Mouse (Mus musculus): ENCODE measurements at regions not wholly inside any gene's neighbourhood (a gene's known extent, or its start where the extent isn't known, plus 50 kb on each side); places are given as distances from the start of the nearest gene placed in this dataset.
"Not testable (repeated sequence)": the region's sequence is repeated elsewhere in the genome, so short reads cannot be mapped to it uniquely, and the experiment has no call there.

DNA sequence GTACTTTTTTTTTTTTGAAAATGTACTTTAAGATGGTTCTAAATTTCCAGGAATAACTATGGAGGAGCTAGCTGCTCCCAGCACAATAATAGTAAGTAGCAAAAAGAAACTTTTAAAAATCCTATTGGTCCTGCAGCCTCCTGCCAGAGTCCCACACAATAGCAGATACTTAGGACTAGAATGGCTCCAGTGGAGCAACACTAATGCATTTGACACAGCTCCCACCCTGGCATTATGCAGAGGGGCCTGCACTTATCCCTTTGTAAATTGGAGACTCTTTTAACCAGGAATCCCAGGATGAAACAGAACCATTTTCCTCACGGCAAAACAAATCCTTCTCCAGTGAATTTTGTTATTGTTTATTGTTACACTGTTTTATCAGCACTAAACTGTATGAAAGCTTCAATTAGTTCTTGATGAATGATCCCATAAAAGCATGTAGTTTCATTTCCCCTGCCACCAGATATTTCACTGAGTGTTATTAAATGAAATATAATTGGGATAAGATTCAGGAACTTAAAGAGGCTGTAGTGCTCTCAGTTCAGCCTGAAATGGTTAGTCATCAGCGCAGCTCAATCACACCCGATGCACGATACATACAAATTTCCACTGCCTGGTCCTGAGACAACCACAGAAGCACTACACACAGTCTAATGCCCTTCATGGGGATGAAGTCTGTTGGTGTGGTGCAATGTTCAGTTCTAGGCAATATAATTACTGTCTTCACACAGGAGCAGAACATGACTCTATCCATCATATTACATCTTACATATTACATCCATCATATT is 708.6 kb upstream of the Mms22l start:
- no peak for DNase-seq (ENCODE audit: low read depth, low spot score)

DNA sequence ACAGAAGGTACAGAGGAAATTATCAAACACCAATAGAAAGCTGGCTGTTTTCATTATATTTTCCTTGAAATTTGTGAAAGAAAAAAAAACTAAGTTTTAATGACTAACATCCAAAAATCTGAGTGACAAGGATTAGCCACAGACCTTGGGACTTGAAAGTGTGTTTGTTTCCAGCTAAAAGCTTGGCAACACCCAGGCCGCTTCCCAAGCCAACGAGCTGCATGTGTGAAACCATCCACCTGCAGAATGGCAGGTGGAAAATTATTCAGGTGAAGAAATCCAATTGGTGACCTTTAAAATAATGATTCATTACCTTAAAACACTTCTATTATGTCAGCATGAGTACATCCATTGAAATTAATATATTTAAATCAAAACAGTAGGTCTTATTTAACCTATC is 672.7 kb upstream of the Mms22l start:
- DNase-seq (ENCODE audit: low read depth, low spot score): no peak

DNA sequence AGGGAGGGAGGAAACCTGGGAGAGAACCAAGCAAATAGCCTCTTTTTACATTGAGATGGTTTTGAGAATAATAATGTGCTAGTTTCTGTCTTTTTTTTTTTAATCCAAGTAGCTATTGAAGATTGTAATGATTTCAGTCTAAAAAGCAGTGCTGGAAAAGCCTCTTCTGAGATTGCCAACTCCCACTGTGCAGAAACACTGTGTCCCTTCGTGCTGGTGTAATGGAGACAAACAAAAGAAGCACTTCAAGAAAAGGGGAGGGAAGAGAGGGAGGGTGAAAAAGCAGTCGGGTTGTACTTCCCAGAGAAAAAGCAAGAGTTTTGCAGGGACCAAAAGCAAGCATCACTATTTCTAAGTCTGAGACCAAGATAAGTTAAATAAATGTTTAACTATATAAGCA is 669.4 kb upstream of the Mms22l start:
- no peak for DNase-seq (ENCODE audit: low read depth, low spot score)

DNA sequence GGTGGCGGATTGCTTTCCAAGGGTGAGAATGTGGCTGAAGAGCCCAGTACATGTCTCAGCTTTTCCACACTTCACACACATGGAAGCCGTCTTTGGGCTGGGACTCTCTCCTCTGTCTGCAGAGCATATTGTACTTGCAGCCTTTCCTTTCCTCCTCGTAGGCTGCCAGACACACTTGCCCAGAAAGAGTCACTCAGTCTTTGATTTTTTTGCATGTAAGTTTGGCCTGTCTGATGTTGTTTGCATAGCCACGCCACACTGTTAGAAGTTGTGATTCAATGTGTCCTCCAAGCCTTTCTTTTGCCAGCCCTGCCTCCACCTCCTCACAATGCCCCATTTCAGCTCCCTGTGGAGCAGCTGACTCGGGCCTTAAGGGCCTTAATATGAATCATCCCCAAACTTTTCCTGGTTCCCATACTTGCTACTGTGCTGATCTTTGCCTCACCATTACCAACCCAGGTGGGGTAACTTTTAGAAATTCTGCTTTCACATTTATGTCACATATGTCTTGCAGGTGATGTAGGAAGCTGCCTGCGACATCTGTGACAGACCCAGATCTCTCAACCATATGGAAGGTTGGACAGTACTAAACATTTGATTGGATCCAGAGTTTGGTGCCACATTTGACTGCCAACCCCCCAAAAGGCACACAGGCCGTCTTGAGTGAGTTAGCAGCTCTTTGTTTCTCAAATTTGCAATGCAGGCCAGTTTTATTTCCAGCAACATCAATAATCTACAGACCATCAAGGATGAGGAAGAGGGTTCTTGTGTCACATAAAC is 663.7 kb upstream of the Mms22l start:
- no peak for DNase-seq (ENCODE audit: low read depth, low spot score)

DNA sequence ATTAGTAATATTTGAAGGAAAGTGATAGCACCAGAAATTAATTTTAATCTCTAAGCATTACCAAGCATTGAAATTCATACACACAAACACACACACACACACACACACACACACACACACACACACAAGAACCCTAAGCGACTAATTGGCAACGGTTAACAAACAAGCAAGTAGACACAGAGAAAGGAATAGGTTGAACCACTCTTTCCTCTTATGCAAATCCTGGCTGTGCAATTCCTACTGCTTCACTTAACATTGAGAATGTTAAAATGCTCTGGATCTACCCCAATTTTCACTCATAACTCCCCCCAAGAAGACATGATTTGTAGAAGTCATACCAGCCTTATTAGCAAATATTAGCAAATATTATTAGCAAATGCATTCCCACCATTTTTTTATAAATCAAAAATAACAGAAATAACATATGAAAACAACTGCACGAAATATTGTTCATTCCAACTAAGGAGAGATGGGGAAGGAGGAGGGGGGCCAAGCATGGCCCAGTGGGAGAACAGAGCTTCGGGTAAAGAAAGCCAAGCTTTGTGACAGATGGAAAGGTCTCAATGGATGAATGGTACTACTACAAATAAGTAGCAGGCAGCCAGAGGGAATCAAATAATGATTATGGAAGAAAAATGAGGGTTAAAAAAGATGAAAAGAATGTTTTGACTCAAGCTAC is 652.5 kb upstream of the Mms22l start:
- DNase-seq (ENCODE audit: low read depth, low spot score): no peak

DNA sequence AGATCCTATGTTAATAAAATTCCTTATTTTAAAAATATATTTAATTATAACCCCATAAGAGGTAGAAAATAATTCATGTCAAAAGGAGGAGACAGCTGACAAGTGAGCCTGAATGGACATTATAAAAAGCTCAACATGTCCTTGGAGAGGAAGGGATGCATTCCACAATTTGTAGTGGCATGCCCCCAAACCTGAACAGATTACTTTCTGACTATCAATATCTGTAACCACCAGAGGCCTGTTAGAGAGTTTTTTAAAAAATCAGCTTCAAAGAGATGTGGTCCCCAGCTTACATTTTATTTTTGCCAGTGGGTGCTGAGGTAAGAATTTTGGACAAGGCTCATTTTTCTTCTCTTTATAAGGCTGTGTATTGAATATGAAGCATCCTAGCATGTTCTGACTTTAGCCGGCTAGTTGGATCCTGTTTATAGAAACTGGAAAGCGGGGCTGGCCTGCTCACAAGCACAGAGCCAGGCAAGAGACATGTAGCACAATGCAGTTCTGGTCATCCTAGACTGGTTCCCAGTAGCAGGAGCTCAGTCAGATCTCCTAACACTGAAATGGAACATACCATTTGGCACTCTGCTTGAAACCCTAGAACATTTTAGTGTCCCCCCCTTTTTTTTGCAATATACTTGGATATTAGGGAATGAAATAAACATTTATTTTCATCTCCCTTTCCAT is 651.8 kb upstream of the Mms22l start:
- DNase-seq (ENCODE audit: low read depth, low spot score): no peak

DNA sequence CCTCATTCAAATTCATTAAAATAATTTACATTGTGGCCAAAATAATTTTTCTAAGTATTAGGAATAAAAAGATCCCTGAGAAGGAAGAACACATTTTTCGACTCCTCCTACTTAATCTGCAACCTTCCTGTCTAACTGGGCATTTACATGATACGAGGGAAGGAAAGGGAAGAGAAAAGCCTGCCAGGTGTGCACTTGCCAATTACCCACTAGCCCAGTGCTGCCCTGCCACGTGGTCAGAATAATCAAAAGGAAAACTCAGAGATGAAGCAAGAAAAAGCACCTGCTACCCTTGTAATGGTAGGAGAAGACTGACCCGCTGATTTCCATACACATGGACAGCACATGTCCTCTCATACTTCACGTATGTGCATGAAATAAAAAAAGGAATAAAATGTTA is 651.0 kb upstream of the Mms22l start:
- no peak for DNase-seq (ENCODE audit: low read depth, low spot score)

DNA sequence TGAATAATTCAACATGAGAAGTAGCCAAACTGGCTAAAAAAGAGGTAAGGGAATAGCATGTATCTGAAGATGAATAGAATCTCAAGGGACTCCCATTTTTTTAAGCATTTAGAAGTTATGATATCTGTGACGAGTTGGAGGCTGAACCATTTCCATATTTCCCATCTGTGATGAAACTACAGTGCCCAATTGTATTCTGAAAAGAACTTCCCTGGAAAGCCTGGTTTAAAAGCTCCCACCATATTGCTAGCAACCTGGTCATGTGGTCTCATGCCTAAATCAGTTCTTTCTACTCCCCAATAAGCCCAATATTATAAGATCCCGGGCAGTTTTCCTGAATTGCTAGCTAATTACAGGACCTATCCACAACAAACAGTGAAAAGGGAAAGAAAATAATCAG is 645.6 kb upstream of the Mms22l start:
- DNase-seq (ENCODE audit: low read depth, low spot score): no peak

DNA sequence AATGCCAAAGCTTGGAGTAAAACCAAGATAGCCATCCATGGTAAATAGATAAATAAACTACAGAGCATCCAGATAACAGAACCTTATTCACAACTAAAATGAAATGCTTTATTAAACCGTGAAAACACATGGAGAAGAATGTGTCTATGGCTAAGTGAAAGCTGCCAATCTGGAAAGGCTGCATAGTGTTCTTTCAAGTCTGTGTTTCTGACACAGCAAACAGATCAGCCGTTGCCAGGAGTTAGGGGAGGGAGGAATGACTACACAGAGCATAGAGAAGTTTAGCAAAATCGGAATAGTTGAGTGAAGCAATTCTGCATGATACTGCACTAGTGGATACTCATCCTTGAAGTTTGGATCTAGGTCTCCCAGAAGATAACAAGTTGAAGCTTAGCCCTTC is 633.8 kb upstream of the Mms22l start:
- DNase-seq (ENCODE audit: low read depth, low spot score): no peak

DNA sequence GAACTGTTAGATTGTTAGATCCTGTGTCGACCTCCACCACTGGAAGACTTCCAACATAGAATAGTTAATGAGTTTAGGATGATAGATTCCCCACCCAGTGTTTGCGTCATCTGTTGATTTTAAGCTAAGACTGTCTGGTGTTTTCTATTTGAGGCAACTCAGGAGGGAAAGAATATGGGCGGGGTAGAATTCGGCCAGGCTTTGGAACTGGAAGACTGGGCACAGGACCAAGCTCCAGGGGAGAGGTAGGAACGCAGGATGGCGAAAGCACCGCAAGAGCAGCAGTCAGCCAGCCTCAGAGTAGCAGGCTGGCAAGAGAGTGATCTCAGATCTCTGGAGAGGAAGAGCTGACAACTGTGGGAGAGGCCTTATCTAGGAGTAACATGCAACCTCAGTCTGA is 616.2 kb upstream of the Mms22l start:
- no peak for DNase-seq (ENCODE audit: low read depth, low spot score)

DNA sequence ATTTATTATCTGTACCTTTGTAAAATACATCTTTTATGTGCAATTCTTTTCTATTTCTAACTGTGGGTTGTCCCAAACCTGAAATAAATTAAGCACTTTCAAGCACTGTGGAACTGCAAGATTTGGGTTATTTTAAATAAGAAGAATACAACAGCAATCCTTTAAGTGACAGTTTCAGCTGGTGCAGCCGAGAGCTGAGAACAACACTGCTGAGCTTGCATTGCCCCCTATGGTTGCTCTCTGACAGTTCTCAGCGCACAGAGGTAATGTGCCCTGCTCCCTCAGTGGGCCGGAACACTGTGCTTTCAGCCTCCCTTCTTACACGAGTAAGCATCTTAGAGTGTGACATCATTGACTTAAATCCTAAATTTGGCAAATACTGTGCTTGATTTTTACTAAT is 582.9 kb upstream of the Mms22l start:
- DNase-seq (ENCODE audit: low read depth, low spot score): peak; percentile 16

DNA sequence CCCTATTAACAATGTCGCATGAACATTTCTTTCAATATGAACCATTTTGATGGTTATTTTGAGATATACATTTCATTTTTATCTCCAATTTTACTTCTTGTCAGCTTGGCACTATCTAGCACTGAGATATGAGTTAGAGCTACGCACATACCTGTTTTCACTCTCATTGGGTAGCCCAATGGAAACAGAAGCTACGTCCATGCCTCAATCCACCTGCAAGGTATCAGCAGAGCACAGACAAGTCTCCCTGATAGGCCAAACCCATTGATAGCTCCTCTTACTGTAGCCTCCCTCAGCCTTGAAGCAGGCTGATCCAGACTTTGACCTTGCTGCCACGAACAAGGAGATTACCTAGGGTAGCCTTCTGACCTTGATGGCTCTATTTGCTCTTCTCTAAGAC is 582.4 kb upstream of the Mms22l start:
- DNase-seq (ENCODE audit: low read depth, low spot score): no peak

DNA sequence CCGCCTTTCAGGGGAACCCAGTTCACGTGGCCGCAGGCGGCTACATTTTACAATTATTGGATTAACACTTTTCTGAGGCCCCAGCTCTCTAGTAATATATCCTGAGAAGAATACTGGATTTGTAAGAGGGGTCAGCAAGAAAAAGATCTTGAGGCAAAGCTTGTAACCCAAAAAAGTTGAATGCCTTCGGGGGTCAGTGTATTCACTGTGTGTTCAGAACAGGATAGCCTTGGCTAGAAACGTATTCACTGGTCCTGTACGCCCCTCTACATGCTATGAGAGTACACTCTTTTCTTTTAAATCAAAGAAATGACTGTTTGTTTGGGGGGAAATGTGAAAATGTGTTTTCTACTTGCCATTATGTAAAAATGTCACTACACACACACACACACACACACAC is 581.8 kb upstream of the Mms22l start:
- DNase-seq (ENCODE audit: low read depth, low spot score): no peak

DNA sequence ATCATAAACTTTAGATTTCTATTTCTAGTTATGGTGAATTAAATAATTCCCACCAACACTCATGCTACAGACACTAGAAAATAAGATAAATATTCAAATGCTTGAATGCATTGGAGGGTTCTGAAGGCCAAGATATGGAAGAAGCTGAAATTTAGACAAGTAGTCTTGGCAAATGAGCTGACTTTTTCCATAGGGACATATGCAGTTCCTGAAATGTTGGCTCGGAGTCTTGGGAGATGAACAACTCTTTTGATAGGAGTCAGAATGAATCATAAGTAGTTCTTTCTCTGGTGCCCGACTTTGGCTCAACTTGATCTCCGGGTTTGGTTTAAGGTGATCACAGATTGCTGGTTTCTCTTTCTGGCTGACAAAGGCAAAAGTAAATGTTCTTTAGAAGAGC is 574.7 kb upstream of the Mms22l start:
- DNase-seq (ENCODE audit: low read depth, low spot score): no peak

DNA sequence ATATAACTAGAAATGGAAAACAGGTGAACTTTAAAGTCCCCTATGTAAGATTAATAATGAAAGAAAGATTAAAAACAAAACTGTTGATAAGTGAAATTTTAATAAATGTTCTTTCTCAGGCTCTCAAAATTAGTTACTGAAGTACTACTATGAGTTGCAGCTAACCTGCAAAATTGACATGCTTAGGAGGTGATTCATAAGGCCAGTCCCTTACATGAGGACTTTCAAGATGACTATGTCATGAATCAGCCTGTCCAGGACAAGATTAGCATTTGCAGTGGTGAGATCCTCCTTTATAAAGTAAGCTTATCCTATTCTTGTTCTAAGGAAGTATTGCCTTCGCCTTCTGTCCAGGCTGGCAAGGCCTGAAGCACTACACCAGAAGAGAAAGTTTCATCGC is 542.1 kb upstream of the Mms22l start:
- no peak for DNase-seq (ENCODE audit: low read depth, low spot score)

DNA sequence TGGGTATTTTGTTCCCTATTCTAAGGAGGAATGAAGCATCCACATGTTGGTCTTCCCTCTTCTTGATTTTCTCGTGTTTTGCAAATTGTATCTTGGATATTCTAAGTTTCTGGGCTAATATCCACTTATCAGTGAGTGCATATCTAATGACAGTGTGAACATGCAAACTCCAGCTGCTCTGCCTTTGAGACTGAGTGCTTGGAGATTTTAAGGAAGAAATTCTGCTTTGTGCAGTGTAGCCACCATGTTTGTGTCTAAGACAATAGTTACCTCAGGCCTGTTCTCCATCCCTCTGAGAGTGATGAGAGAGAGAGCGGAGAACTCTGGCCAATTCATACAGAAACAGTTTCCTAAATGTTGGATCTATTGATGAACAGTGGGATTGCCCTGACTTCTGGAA is 514.1 kb upstream of the Mms22l start:
- not testable (repeated sequence) for DNase-seq (ENCODE audit: low read depth, low spot score)

DNA sequence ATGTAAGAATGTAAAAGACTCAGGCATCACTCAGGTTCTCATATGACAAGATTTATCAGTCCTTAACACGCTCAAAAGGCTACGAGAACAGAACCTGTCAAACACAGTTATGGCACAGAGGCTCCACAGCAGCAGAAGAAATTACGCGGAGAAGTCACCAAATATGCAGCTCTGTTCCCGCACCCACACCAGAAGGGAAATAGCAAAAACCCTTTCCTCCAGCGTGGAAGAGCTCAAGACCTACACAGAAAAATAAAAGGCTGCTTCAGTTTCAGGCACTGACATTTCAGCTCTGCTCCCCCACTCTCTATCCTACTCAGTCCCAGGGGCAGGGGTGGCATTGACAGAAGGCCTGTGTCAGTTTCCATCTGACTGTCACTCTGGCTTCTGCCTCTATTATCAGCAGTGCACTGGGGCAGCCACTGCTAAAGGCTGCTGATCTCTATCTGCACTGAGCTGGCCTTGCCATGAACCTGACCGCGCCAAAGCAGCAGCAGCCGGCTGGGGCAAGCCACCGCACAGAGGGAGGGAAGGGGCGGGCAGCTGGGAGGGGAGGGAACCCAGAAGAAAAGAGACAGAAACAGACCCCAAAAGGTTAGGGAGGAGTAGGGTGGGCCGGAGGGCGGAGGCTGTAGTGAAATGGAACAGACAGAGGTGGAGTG is 513.3 kb upstream of the Mms22l start:
- peak; percentile 48 for DNase-seq (ENCODE audit: low read depth, low spot score)

DNA sequence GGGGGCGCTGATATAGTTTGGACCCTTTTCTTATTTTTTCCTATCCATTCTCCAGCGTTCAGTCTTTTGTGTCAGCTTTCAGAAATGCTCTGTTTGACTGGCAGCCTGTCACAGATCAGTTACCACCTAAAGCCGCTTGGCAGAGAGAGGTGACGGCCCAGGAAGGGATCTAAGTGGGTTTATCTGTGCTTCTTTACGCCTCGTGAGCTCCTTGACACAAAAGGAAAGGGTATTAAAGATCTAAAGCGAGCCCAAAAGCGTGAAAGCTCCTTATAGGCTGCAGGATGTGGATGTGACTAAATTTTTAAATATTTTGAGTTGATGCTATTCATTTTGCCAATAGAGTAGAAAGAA is 512.8 kb upstream of the Mms22l start:
- peak; percentile 9 for DNase-seq (ENCODE audit: low read depth, low spot score)

DNA sequence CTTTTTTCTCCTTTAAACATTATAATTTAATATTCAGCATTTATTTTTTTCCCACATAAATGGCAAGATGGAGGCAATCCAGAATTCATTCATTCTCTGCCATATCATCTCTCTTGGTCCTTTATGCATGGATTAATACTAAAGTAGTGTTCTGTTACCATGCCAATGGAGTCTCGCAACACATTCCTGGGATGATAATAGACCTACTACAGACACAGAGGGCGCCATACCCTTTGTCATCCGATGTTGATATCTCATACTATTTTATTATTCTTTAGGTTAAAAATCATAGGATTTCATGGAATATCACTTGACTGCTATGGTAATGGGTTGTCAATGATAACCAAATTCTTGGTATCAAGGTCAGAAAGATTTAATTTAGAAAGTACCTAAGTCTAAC is 512.2 kb upstream of the Mms22l start:
- no peak for DNase-seq (ENCODE audit: low read depth, low spot score)

DNA sequence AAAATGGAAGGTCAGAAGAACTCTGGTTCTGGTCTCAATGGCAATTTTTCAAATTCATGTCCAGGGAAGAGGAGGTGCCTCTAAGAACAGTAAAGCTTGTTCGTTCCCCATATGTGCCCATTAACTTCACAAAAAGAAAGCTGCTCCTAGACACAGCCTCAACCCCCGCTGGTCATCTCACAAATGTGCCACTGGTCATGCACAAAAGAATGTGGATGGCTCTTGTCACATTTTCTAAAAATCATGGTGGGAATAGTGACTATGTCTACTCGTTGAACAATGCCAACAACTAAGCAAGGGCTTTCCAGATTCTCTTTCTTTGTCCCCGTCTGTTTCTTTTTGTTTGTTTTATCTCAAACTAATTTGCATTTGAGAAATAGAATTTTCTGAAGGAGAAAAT is 510.3 kb upstream of the Mms22l start:
- DNase-seq (ENCODE audit: low read depth, low spot score): no peak

DNA sequence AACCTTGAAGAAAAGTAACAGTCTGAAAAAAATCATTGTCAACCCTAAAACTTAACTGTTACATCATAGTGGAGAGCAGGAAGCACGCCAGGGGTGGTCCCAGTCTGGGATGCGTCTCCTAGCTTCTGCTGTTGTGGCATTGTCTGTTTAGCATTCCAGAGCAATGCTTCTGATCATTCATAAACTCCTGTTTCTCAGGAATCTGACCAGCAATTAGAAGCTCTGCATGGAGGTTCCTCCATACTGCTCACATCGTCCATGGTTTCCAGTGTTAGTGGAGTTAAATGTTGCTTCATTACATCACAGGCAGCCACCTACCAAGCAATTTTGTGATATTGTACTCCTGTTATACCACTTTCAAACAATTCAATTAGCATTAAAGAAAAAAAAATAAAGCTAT is 502.4 kb upstream of the Mms22l start:
- no peak for DNase-seq (ENCODE audit: low read depth, low spot score)

All from ZHBTc4 (cell line).